Mouse (Mus musculus) stomach, embryonic 15.5 days (tissue): ENCODE data around the gene Zfp367. TPM values are rescaled to one million over a fixed set of nuclear protein-coding genes. Genes with fewer than 3 reads are reported as not detected.
A peak's percentile ranks its signal among the peaks of the same experiment; 100 is the strongest.

Source experiments
- ATAC-seq: fragments of 200-750 bp; cut with Nextera tagmentation; 2 replicates; pipeline ENCODE4 v1.8.0; 2017; ENCODE audit warnings: low read depth, moderate number of reproducible peaks, moderate TSS enrichment; ENCODE audit not compliant: insufficient read depth, low FRiP score
- H3K27ac ChIP-seq: fragments of 300-500 bp; sonication (generic); 2 replicates; pipeline ENCODE4 v1.5.1; 2015; ENCODE audit warnings: mild to moderate bottlenecking, inconsistent platforms
- H3K27me3 ChIP-seq: fragments of 300-500 bp; sonication (generic); replicated peaks from 2 replicates; pipeline ENCODE4 v1.6.1; 2015; ENCODE audit warnings: inconsistent platforms
- H3K36me3 ChIP-seq: fragments of 300-500 bp; sonication (generic); 2 replicates; pipeline ENCODE4 v1.6.1; 2015; ENCODE audit warnings: inconsistent platforms
- H3K4me1 ChIP-seq: fragments of 300-500 bp; sonication (generic); 2 replicates; pipeline ENCODE4 v1.6.1; 2015; ENCODE audit warnings: inconsistent platforms
- H3K4me2 ChIP-seq: fragments of 300-500 bp; sonication (generic); 2 replicates; pipeline ENCODE4 v1.6.1; 2015; ENCODE audit warnings: mild to moderate bottlenecking, inconsistent platforms
- H3K4me3 ChIP-seq: fragments of 300-500 bp; sonication (generic); replicated peaks from 2 replicates; pipeline ENCODE4 v1.5.1; 2015; ENCODE audit warnings: inconsistent platforms
- H3K9ac ChIP-seq: fragments of 300-500 bp; sonication (generic); 2 replicates; pipeline ENCODE4 v1.6.1; 2015; ENCODE audit warnings: inconsistent platforms
- H3K9me3 ChIP-seq: fragments of 300-500 bp; sonication (generic); 2 replicates; pipeline ENCODE4 v1.6.1; 2016; ENCODE audit warnings: inconsistent platforms
- WGBS: fragments of 180-500 bp; shearing (Covaris S2); methylation state at CpG from one replicate; pipeline ENCODE4 v1.1.7; 2015; 5-methylcytosine and 5-hydroxymethylcytosine counted together
- polyA plus RNA-seq: library from polyadenylated mRNA; unstranded; fragments of >200 nt; fragmentation: Nextera tagmentation; extraction: Ambion mirVana; gene quantifications from 2 replicates; pipeline ENCODE4 v1.2.1, GENCODE M21; 2015

Gene Zfp367
- 22.7 and 23.9 TPM in 2 replicates for polyA plus RNA-seq

GRCm38 (mm10) chr13:64153083-64153682 lies at the start of gene Zfp367:
TSS of gene Zfp367 (minus strand) at chr13:64153202.
- Histone ChIP-seq H3K9me3 (no peaks in the 10 kb centered on the region), H3K9ac (peak within 1 kb of the TSS; percentile 80), H3K27ac (peak within 1 kb of the TSS; percentile 91), H3K4me1 (peaks cover 9% of the 10 kb centered on the region), H3K36me3 (no peaks in the 10 kb centered on the region), H3K4me2 (peak within 1 kb of the TSS; percentile 85), H3K4me3 (peak within 1 kb of the TSS; percentile 96), H3K27me3 (no peaks in the 10 kb centered on the region)
- ATAC-seq, result peak; percentile 96
- under 1% methylated on average over 54 of the region's 56 CpGs for WGBS

GRCm38 (mm10) chr13:64200911-64201310 lies 47.9 kb upstream of the Zfp367 start:
- no peaks in the 10 kb centered on the region for H3K4me1 ChIP-seq
- H3K9ac ChIP-seq, result no peak overlapping the region
- no peaks in the 10 kb centered on the region for H3K36me3 ChIP-seq
- no peaks in the 10 kb centered on the region for H3K9me3 ChIP-seq
- ATAC-seq, result no peak
- no peaks in the 10 kb centered on the region for H3K27me3 ChIP-seq
- H3K4me3 ChIP-seq, result no peak overlapping the region
- WGBS, result 84% methylated on average over 4 of the region's 4 CpGs
- no peak overlapping the region for H3K27ac ChIP-seq
- H3K4me2 ChIP-seq, result no peak overlapping the region

- Histone ChIP-seq H3K9me3 (no peaks in the 10 kb centered on the region), H3K27me3 (no peaks in the 10 kb centered on the region), H3K4me2 (no peak overlapping the region), H3K4me1 (no peaks in the 10 kb centered on the region), H3K27ac (no peak overlapping the region), H3K9ac (no peak overlapping the region), H3K4me3 (no peak overlapping the region), H3K36me3 (no peaks in the 10 kb centered on the region)
- ATAC-seq, result no peak
- WGBS, result 94% methylated on average over 4 of the region's 4 CpGs
Measured at GRCm38 (mm10) chr13:64198310-64198709, 45.3 kb upstream of the Zfp367 start.

GRCm38 (mm10) chr13:64197899-64198298 lies 44.9 kb upstream of the Zfp367 start:
- Histone ChIP-seq H3K4me2 (no peak overlapping the region), H3K27ac (no peak overlapping the region), H3K9me3 (no peaks in the 10 kb centered on the region), H3K36me3 (no peaks in the 10 kb centered on the region), H3K27me3 (no peaks in the 10 kb centered on the region), H3K4me3 (no peak overlapping the region), H3K9ac (no peak overlapping the region), H3K4me1 (no peaks in the 10 kb centered on the region)
- 75% methylated on average over 6 of the region's 6 CpGs for WGBS
- ATAC-seq, result no peak

GRCm38 (mm10) chr13:64187065-64187464 lies 34.1 kb upstream of the Zfp367 start:
- H3K36me3 ChIP-seq, result 0 out of 2 replicates have a peak, but pooled peaks cover 5% of the 10 kb centered on the region
- H3K27ac ChIP-seq, result no peak overlapping the region
- no peaks in the 10 kb centered on the region for H3K9me3 ChIP-seq
- H3K4me1 ChIP-seq, result no peaks in the 10 kb centered on the region
- no peak overlapping the region for H3K4me3 ChIP-seq
- ATAC-seq, result no peak
- H3K9ac ChIP-seq, result no peak overlapping the region
- H3K4me2 ChIP-seq, result no peak overlapping the region
- no peaks in the 10 kb centered on the region for H3K27me3 ChIP-seq

- ATAC-seq, result no peak
- Histone ChIP-seq H3K9ac (no peak overlapping the region), H3K4me3 (no peak overlapping the region), H3K4me2 (no peak overlapping the region), H3K36me3 (0 out of 2 replicates have a peak, but pooled peaks cover 5% of the 10 kb centered on the region), H3K27me3 (no peaks in the 10 kb centered on the region), H3K27ac (no peak overlapping the region), H3K9me3 (no peaks in the 10 kb centered on the region), H3K4me1 (no peaks in the 10 kb centered on the region)
- WGBS, result 93% methylated on average over 4 of the region's 4 CpGs
Measured at GRCm38 (mm10) chr13:64186516-64186915, 33.5 kb upstream of the Zfp367 start.

- 91% methylated on average over 9 of the region's 9 CpGs for WGBS
Measured at GRCm38 (mm10) chr13:64185586-64185985, 32.6 kb upstream of the Zfp367 start.

GRCm38 (mm10) chr13:64185176-64185575 lies 32.2 kb upstream of the Zfp367 start:
- no peaks in the 10 kb centered on the region for H3K9me3 ChIP-seq
- H3K4me1 ChIP-seq, result no peaks in the 10 kb centered on the region
- no peaks in the 10 kb centered on the region for H3K27me3 ChIP-seq
- no peak for ATAC-seq
- no peak overlapping the region for H3K9ac ChIP-seq
- no peak overlapping the region for H3K4me3 ChIP-seq
- WGBS, result 71% methylated on average over 7 of the region's 7 CpGs
- no peak overlapping the region for H3K4me2 ChIP-seq
- H3K27ac ChIP-seq, result no peak overlapping the region
- H3K36me3 ChIP-seq, result 0 out of 2 replicates have a peak, but pooled peaks cover 5% of the 10 kb centered on the region

More at GRCm38 (mm10) chr13:64185586-64185985, 32.6 kb upstream of the Zfp367 start:
- Histone ChIP-seq H3K4me1 (no peaks in the 10 kb centered on the region), H3K9ac (no peak overlapping the region), H3K9me3 (no peaks in the 10 kb centered on the region), H3K4me3 (no peak overlapping the region), H3K36me3 (0 out of 2 replicates have a peak, but pooled peaks cover 5% of the 10 kb centered on the region), H3K27ac (no peak overlapping the region), H3K4me2 (no peak overlapping the region), H3K27me3 (no peaks in the 10 kb centered on the region)
- no peak for ATAC-seq

GRCm38 (mm10) chr13:64184361-64184760 lies 31.4 kb upstream of the Zfp367 start:
- Histone ChIP-seq H3K27me3 (no peaks in the 10 kb centered on the region), H3K4me2 (no peak overlapping the region), H3K4me3 (no peak overlapping the region), H3K36me3 (0 out of 2 replicates have a peak, but pooled peaks cover 5% of the 10 kb centered on the region), H3K4me1 (no peaks in the 10 kb centered on the region), H3K27ac (no peak overlapping the region), H3K9ac (no peak overlapping the region), H3K9me3 (no peaks in the 10 kb centered on the region)
- no peak for ATAC-seq
- 80% methylated on average over 10 of the region's 10 CpGs for WGBS

- 85% methylated on average over 4 of the region's 4 CpGs for WGBS
- no peaks in the 10 kb centered on the region for H3K4me1 ChIP-seq
Measured at GRCm38 (mm10) chr13:64183583-64183982, 30.6 kb upstream of the Zfp367 start.

GRCm38 (mm10) chr13:64182091-64182490 lies 29.1 kb upstream of the Zfp367 start:
- H3K9me3 ChIP-seq, result no peaks in the 10 kb centered on the region
- H3K4me1 ChIP-seq, result no peaks in the 10 kb centered on the region
- H3K27me3 ChIP-seq, result no peaks in the 10 kb centered on the region
- no peak overlapping the region for H3K27ac ChIP-seq
- no peak for ATAC-seq
- peaks cover 11% of the 10 kb centered on the region; the same call in 1 of the 2 replicates for H3K36me3 ChIP-seq
- H3K4me2 ChIP-seq, result no peak overlapping the region
- no peak overlapping the region for H3K9ac ChIP-seq
- WGBS, result 86% methylated on average over 2 of the region's 2 CpGs
- no peak overlapping the region for H3K4me3 ChIP-seq

More at GRCm38 (mm10) chr13:64183583-64183982, 30.6 kb upstream of the Zfp367 start:
- Histone ChIP-seq H3K9me3 (no peaks in the 10 kb centered on the region), H3K27me3 (no peaks in the 10 kb centered on the region), H3K4me3 (no peak overlapping the region), H3K36me3 (0 out of 2 replicates have a peak, but pooled peaks cover 5% of the 10 kb centered on the region), H3K9ac (no peak overlapping the region), H3K27ac (no peak overlapping the region), H3K4me2 (no peak overlapping the region)
- no peak for ATAC-seq

GRCm38 (mm10) chr13:64180888-64181287 lies 27.9 kb upstream of the Zfp367 start:
- WGBS, result 77% methylated on average over 3 of the region's 3 CpGs
- ATAC-seq, result no peak

More at GRCm38 (mm10) chr13:64180888-64181287, 27.9 kb upstream of the Zfp367 start:
- no peaks in the 10 kb centered on the region for H3K4me1 ChIP-seq
- no peak overlapping the region for H3K4me3 ChIP-seq
- no peaks in the 10 kb centered on the region for H3K9me3 ChIP-seq
- H3K9ac ChIP-seq, result no peak overlapping the region
- no peaks in the 10 kb centered on the region for H3K27me3 ChIP-seq
- no peak overlapping the region for H3K4me2 ChIP-seq
- H3K27ac ChIP-seq, result no peak overlapping the region
- peaks cover 7% of the 10 kb centered on the region; the same call in 1 of the 2 replicates for H3K36me3 ChIP-seq
